Mouse (Mus musculus) cerebellum, postnatal 10 days (tissue): Measurements from ENCODE around the gene Timp2.

Source experiments
- DNase-seq, 2 experiments: peaks; one replicate each; pipeline ENCODE4 v3.0.0; 2021; ENCODE audit warnings: mixed read lengths in 2 of 2

Gene Timp2

GRCm38 (mm10) chr11:118355640-118356039 is at the start of gene Timp2:
Gene Timp2 (minus strand): TSS chr11:118355740.
- DNase-seq, result no peak

- DNase-seq, result peak in 1 of 2 experiments; percentile 3
These were observed 49.8 kb upstream of the Timp2 start for GRCm38 (mm10) chr11:118405311-118405710.

DNA sequence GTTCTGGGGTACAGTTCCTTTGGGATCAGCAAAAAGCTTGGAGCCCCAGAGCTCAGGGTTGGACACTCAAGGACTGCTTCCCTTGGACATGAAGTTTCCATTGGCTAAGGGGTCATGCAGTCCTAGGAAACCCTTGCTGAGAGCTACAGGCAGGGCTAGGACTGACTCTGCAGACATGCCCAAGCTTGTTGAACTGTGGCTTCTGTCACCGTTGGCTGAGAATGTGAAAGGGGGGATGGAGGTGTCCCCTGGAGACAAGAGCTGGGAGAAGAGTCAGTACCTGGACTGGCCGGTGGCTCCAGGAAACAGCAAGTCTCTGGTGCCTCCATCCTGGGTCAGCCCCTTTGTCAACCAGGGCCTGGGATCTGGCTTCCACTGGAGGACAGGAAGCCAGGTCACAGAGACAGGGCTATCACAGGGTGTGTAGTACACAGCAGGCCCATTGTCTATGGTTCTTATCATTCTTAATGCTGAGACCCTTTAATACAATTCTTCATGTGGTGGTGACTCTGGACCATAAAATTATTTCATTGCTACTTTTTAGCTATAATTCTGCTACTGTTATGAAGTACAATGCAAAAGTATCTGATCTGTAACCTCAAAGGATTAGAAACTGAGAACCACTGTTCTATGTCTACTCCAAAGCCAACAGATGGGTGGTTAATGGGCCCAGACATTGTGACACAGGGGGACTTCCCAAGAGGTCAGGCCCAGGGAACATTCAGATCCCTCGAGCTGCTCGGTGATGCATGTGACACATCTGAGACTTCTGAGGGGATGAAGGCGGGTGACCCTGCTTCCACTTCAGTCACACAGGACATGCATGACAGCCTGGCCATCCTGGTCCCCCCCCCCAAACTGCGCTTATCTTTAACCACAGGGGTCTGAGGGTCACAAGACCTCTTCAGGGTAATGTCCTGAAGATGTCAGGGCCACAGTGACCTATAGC is 48.7 kb upstream of the Timp2 start:
- peak in 1 of 2 experiments; percentile 2 for DNase-seq

- DNase-seq, result peak in 1 of 2 experiments; percentile 8
These were observed 47.6 kb upstream of the Timp2 start for GRCm38 (mm10) chr11:118403183-118403582.

GRCm38 (mm10) chr11:118401760-118402280 is 46.3 kb upstream of the Timp2 start, which contains the start of gene Lgals3bp:
Gene Lgals3bp (minus strand): TSS chr11:118402092.
- peak; percentile 67 to 73 for DNase-seq

DNA sequence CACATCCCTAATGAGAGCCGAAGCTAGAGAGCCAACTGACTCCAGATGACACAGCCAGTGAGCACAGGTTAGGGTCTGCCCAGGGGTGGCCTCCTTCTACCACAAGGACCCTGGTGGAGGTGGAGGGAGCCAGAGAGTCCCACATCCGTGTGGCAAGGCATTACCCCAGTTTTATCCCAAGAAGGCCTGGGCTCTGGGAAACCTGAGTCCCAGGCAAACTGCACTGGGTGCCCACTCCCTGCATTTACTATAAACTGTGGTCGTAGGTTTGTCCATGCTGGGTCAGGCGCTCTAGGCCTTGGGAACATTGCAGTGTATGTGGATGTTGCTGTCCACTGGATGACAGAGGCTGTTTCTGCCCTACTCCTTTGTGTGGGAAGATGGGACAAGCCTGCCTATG is 45.7 kb upstream of the Timp2 start:
- peak in 1 of 2 experiments; percentile 3 for DNase-seq

- DNase-seq, result peak in 1 of 2 experiments; percentile 34
These were observed 45.0 kb upstream of the Timp2 start for GRCm38 (mm10) chr11:118400566-118400936.

DNA sequence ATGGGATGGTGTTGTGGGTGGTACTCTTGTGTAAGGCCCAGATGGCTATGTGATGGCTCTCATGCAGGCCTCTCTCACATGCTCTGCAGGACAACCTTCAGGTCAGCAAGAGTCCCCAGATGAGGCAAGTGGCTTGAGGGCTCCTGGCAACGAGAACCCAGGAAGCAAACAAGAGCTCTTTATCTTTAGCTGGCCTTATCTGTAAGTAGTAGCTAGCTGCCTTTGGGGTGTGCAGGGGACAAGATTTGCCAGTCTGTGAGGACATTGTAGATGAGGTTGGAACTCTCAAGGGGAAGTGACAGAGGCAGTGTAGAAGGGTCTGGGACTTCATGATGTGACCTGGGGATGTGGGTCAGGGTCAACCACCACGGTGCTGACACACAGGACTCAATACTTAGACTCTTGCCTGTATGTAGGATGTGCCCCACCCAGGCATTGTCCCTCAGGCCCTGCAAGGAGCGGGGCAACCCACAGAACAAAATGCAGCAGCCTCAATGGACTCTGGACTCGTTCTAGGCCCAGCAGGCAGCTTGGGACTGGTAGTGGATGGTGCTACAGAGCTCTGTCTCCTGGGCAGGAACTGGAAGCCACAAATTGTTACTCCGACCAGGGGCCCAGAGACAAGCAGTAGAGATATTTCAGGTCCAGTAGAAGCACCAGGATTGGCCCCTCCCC is 44.5 kb upstream of the Timp2 start:
- peak in 1 of 2 experiments; percentile 1 for DNase-seq

GRCm38 (mm10) chr11:118397806-118398530 is 42.4 kb upstream of the Timp2 start:
- DNase-seq, result peak in 1 of 2 experiments; percentile 2

- peak in 1 of 2 experiments; percentile 10 for DNase-seq
These were observed 39.0 kb upstream of the Timp2 start for GRCm38 (mm10) chr11:118394538-118394937.

GRCm38 (mm10) chr11:118393991-118394390 is 38.5 kb upstream of the Timp2 start:
- DNase-seq, result peak; percentile 73 to 76

DNA sequence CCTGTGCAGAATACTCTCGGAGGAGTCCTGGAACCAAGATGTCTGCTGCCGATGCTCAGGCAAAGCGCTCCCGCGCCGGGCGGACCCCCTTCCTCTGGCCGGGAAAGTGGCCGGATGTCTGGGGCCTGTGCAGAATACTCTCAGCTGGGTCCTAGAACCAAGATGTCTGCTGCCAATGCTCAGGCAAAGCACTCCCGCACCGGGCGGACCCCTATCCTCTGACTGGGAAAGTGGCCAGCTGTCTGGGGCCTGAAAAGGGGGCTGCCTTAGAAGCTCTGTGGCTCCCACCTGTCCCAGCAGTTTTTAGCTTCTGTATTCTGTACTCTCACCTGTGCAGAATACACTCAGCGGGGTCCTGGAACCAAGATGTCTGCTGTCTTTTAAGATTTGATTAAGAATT is 32.3 kb upstream of the Timp2 start:
- DNase-seq, result peak in 1 of 2 experiments; percentile 4

DNA sequence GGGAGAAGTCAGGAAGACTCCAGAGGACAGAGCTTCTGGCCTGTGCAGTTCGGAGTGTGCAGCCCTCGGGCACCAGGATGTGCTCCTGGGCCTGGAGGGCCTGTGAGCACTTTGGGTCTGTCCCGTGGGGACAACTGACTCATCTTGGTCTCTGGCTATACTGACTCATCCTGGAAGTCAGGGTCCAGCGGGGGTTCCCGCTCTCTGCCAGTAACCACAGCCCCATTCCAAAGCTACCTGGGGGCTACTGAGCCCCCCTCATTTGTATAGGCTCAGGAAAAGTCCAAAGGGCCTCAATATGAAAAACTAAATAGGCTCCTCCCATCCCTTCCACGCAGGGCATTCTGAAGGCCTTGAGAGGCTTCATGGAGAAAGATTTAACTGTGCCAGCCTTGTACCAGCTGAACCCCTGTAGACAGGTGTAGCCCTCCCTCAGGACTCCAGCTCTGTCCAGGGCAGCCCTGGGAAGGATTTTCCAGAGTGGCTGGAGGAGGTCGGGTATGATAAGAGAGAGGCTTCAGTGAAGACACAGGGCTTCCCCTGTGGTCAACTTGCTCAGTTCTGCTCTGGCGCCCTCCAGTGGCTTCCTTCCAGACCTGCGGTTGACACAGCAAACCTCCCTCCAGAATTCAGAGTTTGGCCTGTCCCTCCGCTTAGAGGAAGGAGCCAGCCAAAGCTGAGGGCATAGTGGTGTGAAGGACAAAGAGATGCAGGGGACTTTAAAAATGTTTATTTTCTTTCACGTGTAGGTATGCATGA is 23.9 kb upstream of the Timp2 start:
- DNase-seq, result peak; percentile 95 to 97

- peak in 1 of 2 experiments; percentile 5 for DNase-seq
These were observed 23.1 kb upstream of the Timp2 start for GRCm38 (mm10) chr11:118378656-118379055.

DNA sequence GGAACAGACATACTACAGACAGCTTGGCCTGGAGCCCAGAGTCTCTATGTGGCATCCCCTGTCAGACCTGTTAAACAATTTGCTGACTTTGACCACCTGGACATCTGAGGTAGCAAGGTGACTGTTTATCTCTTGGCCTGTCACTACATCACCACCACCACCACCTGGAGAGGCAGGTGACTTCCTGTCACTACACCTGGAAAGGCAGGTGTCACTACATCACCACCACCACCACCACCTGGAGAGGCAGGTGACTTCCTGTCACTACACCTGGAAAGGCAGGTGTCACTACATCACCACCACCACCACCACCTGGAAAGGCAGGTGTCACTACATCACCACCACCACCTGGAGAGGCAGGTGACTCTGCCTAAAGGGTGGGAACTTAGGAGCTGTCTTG is 20.8 kb upstream of the Timp2 start:
- DNase-seq, result peak in 1 of 2 experiments; percentile 38

- DNase-seq, result peak in 1 of 2 experiments; percentile 41
These were observed 20.3 kb upstream of the Timp2 start for GRCm38 (mm10) chr11:118375881-118376280.

GRCm38 (mm10) chr11:118375461-118375860 is 19.9 kb upstream of the Timp2 start:
- peak in 1 of 2 experiments; percentile 15 for DNase-seq

GRCm38 (mm10) chr11:118375006-118375405 is 19.5 kb upstream of the Timp2 start:
- DNase-seq, result peak in 1 of 2 experiments; percentile 61

DNA sequence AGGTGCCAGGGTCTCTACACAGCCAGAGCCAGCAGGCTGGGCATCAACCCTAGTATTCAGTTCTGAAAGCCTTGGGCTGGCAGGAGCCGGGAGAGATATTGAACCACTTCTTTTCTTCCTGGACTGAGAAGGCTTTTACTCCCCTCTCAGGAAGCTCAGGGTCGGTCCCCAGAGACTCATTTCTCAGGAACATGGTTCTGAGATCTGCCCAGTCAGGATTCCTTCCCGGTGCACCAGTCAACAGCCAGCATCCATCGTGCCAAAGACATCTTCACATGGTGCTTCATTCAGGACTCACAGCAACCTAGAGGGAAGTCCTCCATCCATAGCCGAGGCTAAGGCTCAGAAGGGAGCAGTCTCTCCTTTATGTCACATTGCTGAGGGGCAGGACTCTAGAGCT is 19.0 kb upstream of the Timp2 start:
- DNase-seq, result peak in 1 of 2 experiments; percentile 5

DNA sequence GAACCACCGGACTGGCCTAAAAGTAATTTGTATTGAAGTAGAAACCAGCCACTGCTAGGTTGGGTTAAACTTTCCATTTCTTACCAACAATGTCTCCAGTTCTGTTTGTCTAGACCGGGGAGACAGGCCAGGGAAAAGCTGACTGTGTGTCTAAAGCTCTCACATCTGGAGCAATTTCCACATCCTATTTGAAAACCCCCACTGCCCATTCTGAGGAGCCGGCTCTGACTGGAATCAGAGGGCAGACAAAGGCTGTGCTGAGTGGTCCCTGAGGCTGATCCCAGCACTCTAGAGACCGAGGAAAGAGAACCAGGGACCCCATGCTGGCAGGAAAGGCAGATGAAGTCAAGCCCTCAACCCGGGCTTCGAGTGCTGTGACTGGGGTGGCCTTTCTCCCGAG is 17.1 kb upstream of the Timp2 start:
- peak in 1 of 2 experiments; percentile 1 for DNase-seq

GRCm38 (mm10) chr11:118371876-118372275 is 16.3 kb upstream of the Timp2 start:
- peak in 1 of 2 experiments; percentile 6 for DNase-seq

DNA sequence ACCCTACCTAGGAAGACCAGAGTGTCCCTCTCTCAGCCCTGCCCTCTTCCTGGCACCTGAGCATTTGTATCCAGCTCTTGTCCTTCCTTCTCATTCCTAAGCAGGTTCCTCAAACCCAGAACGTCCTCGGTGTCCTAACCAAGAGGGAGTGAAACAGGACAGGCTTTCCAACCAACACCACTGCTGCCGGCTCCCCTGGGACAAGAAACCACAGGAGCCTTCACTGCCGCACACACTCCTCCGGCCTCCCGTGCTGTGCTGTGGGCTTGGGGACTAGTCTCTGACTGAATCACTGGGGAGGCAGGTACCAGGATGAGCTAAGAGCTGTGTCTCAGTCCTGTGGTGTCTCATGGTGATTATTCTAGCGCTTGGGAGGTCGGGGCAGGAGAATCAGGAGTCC is 14.1 kb upstream of the Timp2 start:
- DNase-seq, result peak in 1 of 2 experiments; percentile 4
